Mouse (Mus musculus) liver, postnatal 0 days (tissue): ENCODE measurements around the gene Cops4. TPM values are rescaled to one million over a fixed set of nuclear protein-coding genes. Genes with fewer than 3 reads are reported as not detected.
A peak's percentile ranks its signal among the peaks of the same experiment; 100 is the strongest.

Experiments
- ATAC-seq: fragments of 200-750 bp; cut with Nextera tagmentation; 2 replicates; pipeline ENCODE4 v1.8.0; 2017; ENCODE audit warnings: mild to moderate bottlenecking, moderate library complexity
- DNase-seq: peaks from one replicate; pipeline ENCODE4 v3.0.0-alpha.2; 2016
- H3K27ac ChIP-seq: fragments of 300-500 bp; sonication (generic); 2 replicates; pipeline ENCODE4 v1.5.1; 2014; ENCODE audit warnings: antibody characterized with exemption, moderate library complexity, mild to moderate bottlenecking, low read depth
- H3K27me3 ChIP-seq: fragments of 300-500 bp; sonication (generic); 2 replicates; pipeline ENCODE4 v1.6.1; 2014; ENCODE audit warnings: low read length, control low read depth, mixed read lengths; ENCODE audit not compliant: insufficient read depth
- H3K36me3 ChIP-seq: fragments of 300-500 bp; sonication (generic); replicated peaks from 2 replicates; pipeline ENCODE4 v1.6.1; 2014; ENCODE audit warnings: mild to moderate bottlenecking, control low read depth, low read length, moderate library complexity, mixed read lengths; ENCODE audit not compliant: insufficient read depth
- H3K4me1 ChIP-seq: fragments of 300-500 bp; sonication (generic); 2 replicates; pipeline ENCODE4 v1.6.1; 2014; ENCODE audit warnings: antibody characterized with exemption, mild to moderate bottlenecking, control low read depth; ENCODE audit not compliant: insufficient read depth
- H3K4me2 ChIP-seq: fragments of 300-500 bp; sonication (generic); 2 replicates; pipeline ENCODE4 v1.6.1; 2014; ENCODE audit warnings: low read depth, mild to moderate bottlenecking, low read length, moderate library complexity, mixed read lengths
- H3K4me3 ChIP-seq: fragments of 300-500 bp; sonication (generic); 2 replicates; pipeline ENCODE4 v1.5.1; 2014; ENCODE audit warnings: low read depth, low read length
- H3K9ac ChIP-seq: fragments of 300-500 bp; sonication (generic); replicated peaks from 2 replicates; pipeline ENCODE4 v1.6.1; 2014; ENCODE audit warnings: mild to moderate bottlenecking, moderate library complexity
- H3K9me3 ChIP-seq: fragments of 300-500 bp; sonication (generic); 2 replicates; pipeline ENCODE4 v1.6.1; 2016; ENCODE audit warnings: mild to moderate bottlenecking, control low read depth, low read length, mixed read lengths
- CTCF ChIP-seq: sonication (generic); IDR thresholded peaks from 2 replicates; pipeline ENCODE4 v1.5.1; 2016; ENCODE audit warnings: antibody characterized with exemption, low read depth
- EP300 ChIP-seq: IDR thresholded peaks from 2 replicates; pipeline ENCODE4 v1.6.1; 2016; ENCODE audit warnings: antibody characterized with exemption, low read depth, mild to moderate bottlenecking
- WGBS: fragments of 180-500 bp; shearing (Covaris S2); extraction: QIAGEN DNeasy Blood & Tissue Kit; methylation state at CpG from one replicate; pipeline ENCODE4 v1.1.7; 2014; ENCODE audit not compliant: insufficient replicate concordance; 5-methylcytosine and 5-hydroxymethylcytosine counted together
- polyA plus RNA-seq: library from polyadenylated mRNA; unstranded; fragments of >200 nt; fragmentation: Nextera tagmentation; extraction: Ambion mirVana; gene quantifications from 2 replicates; pipeline ENCODE4 v1.2.1, GENCODE M21; 2015

The Cops4 gene
- polyA plus RNA-seq, 1 experiment from 2014 or later = 50.1 TPM

- no peaks in the 10 kb centered on the region for H3K9me3 ChIP-seq
- no peaks in the 10 kb centered on the region for H3K27me3 ChIP-seq
- TF ChIP-seq EP300 = no peak
- no peak for TF ChIP-seq CTCF
- ATAC-seq (no peak), DNase-seq (no peak)
- peaks cover 16% of the 10 kb centered on the region for H3K4me1 ChIP-seq
- H3K9ac ChIP-seq = no peak overlapping the region
- H3K27ac ChIP-seq = peak overlapping the region; percentile 96
- peak overlapping the region; percentile 87; the same call in 1 of the 2 replicates for H3K4me2 ChIP-seq
- no peak overlapping the region for H3K4me3 ChIP-seq
- 39% methylated on average over 4 of the region's 4 CpGs for WGBS
- no peaks in the 10 kb centered on the region for H3K36me3 ChIP-seq
Observed at GRCm38 (mm10) chr5:100501267-100501666, 16.8 kb upstream of the Cops4 start.

- H3K4me3 ChIP-seq = no peak overlapping the region
- H3K36me3 ChIP-seq = no peaks in the 10 kb centered on the region
- H3K4me1 ChIP-seq = no peaks in the 10 kb centered on the region
- ATAC-seq (peak; percentile 43; the same call in 1 of the 2 replicates), DNase-seq (no peak)
- H3K27ac ChIP-seq = no peak overlapping the region
- H3K9me3 ChIP-seq = no peaks in the 10 kb centered on the region
- no peak overlapping the region for H3K9ac ChIP-seq
- no peaks in the 10 kb centered on the region for H3K27me3 ChIP-seq
- WGBS = 28% methylated on average over 11 of the region's 11 CpGs
- H3K4me2 ChIP-seq = peak overlapping the region; percentile 36; the same call in 1 of the 2 replicates
- TF ChIP-seq CTCF = no peak
- TF ChIP-seq EP300 = no peak
Observed at GRCm38 (mm10) chr5:100509247-100509646, 8.9 kb upstream of the Cops4 start.

GRCm38 (mm10) chr5:100512576-100512975 is 5.5 kb upstream of the Cops4 start:
- H3K9me3 ChIP-seq = no peaks in the 10 kb centered on the region
- TF ChIP-seq CTCF = peak; percentile 28
- TF ChIP-seq EP300 = no peak
- no peaks in the 10 kb centered on the region for H3K36me3 ChIP-seq
- ATAC-seq = no peak
- H3K4me3 ChIP-seq = no peak overlapping the region
- H3K4me2 ChIP-seq = no peak overlapping the region
- no peak for DNase-seq
- no peak overlapping the region for H3K9ac ChIP-seq
- H3K27ac ChIP-seq = no peak overlapping the region
- H3K4me1 ChIP-seq = peaks cover 2% of the 10 kb centered on the region; the same call in 1 of the 2 replicates
- H3K27me3 ChIP-seq = no peaks in the 10 kb centered on the region

GRCm38 (mm10) chr5:100519027-100519411 is 910 bp downstream of the Cops4 start:
- ATAC-seq (no peak), DNase-seq (no peak)
- Histone ChIP-seq H3K27me3 (no peaks in the 10 kb centered on the region), H3K9ac (peak overlapping the region; percentile 89), H3K4me2 (peak overlapping the region; percentile 85), H3K4me3 (peak overlapping the region; percentile 84), H3K4me1 (peaks cover 19% of the 10 kb centered on the region), H3K36me3 (0 out of 2 replicates have a peak, but pooled peaks cover 2% of the 10 kb centered on the region), H3K27ac (peak overlapping the region; percentile 81; the same call in 1 of the 2 replicates), H3K9me3 (no peaks in the 10 kb centered on the region)
- WGBS = 10% methylated on average over 5 of the region's 5 CpGs
- no peak for TF ChIP-seq EP300
- no peak for TF ChIP-seq CTCF

- no peak overlapping the region for H3K4me3 ChIP-seq
- H3K9ac ChIP-seq = 0 out of 2 replicates have a peak overlapping the region, but pooled peaks have one; percentile 9
- 92% methylated on average over 2 of the region's 2 CpGs for WGBS
Observed at GRCm38 (mm10) chr5:100520223-100520622, 2.1 kb downstream of the Cops4 start.

GRCm38 (mm10) chr5:100523331-100523730 is 5.2 kb downstream of the Cops4 start:
- no peak for ATAC-seq
- Histone ChIP-seq H3K9me3 (no peaks in the 10 kb centered on the region), H3K4me2 (no peak overlapping the region), H3K4me1 (peaks cover 18% of the 10 kb centered on the region), H3K27me3 (no peaks in the 10 kb centered on the region), H3K36me3 (peaks cover 2% of the 10 kb centered on the region; the same call in 1 of the 2 replicates), H3K9ac (no peak overlapping the region), H3K27ac (no peak overlapping the region), H3K4me3 (no peak overlapping the region)
- TF ChIP-seq EP300 = no peak
- no peak for TF ChIP-seq CTCF
- 91% methylated on average over 1 of the region's 1 CpGs for WGBS
- no peak for DNase-seq

More at GRCm38 (mm10) chr5:100520223-100520622, 2.1 kb downstream of the Cops4 start:
- H3K9me3 ChIP-seq = no peaks in the 10 kb centered on the region
- DNase-seq (no peak), ATAC-seq (no peak)
- peak overlapping the region; percentile 36; the same call in 1 of the 2 replicates for H3K4me2 ChIP-seq
- peaks cover 19% of the 10 kb centered on the region for H3K4me1 ChIP-seq
- no peak overlapping the region for H3K27ac ChIP-seq
- no peak for TF ChIP-seq EP300
- no peak for TF ChIP-seq CTCF
- no peaks in the 10 kb centered on the region for H3K27me3 ChIP-seq
- 0 out of 2 replicates have a peak, but pooled peaks cover 2% of the 10 kb centered on the region for H3K36me3 ChIP-seq
